ENCODE assay signal across 8 mouse cellular contexts in genomic region chr14:120224202-120224846, GRCm38 (mm10). TPM values are rescaled to one million over a fixed set of nuclear protein-coding genes. Genes with fewer than 3 reads are reported as not detected.
DNase-seq lines count a peak whose midpoint lies in the region; ATAC-seq and TF ChIP-seq lines count a peak whose summit lies in the region.
"Had no signal": no experiment of that assay in that cellular context is flagged by ENCODE, and none has a peak within 500 bp of the region (broad histone marks: within the 10 kb centered on the region; RNA-seq: fewer than 3 reads in every experiment).

No protein-coding gene starts in this region.

- peak; percentile 18 for DNase-seq in kidney, adult 2 months
- peak; percentile 28 for DNase-seq in neural tube, embryonic 10.5 days (ENCODE audit: extremely low spot score, low spot score)
- no peak for DNase-seq in frontal cortex, postnatal 36 days (ENCODE audit: low spot score in 2 of 2)

- 48% methylated on average over 6 of the region's 6 CpGs for WGBS in kidney, adult 2 months
- 69% methylated on average over 6 of the region's 6 CpGs for WGBS in kidney, embryonic 14.5 days
- WGBS in embryonic facial prominence, embryonic 12.5 days, result 37% methylated on average over 6 of the region's 6 CpGs
- 52% methylated on average over 6 of the region's 6 CpGs for WGBS in intestine, embryonic 15.5 days
- 71% methylated on average over 6 of the region's 6 CpGs for WGBS in heart, embryonic 12.5 days

- H3K4me1 ChIP-seq in kidney, adult 2 months (ENCODE audit: control insufficient read depth, insufficient read depth, low read length), result no peaks in the 10 kb centered on the region
- no peaks in the 10 kb centered on the region for H3K4me1 ChIP-seq in kidney, embryonic 14.5 days (ENCODE audit: control insufficient read depth, insufficient read depth, low read length)
- H3K4me1 ChIP-seq in embryonic facial prominence, embryonic 12.5 days, result peaks cover 9% of the 10 kb centered on the region
- peaks cover 7% of the 10 kb centered on the region; the same call in 1 of the 2 replicates for H3K4me1 ChIP-seq in intestine, embryonic 15.5 days (replicated peaks)
- H3K4me1 ChIP-seq in heart, embryonic 12.5 days (replicated peaks), result peaks cover 9% of the 10 kb centered on the region; the same call in 1 of the 2 replicates
- H3K4me1 ChIP-seq: heart, embryonic 15.5 days had no signal

- no peak overlapping the region for H3K9ac ChIP-seq in kidney, embryonic 14.5 days (ENCODE audit: low read depth, low read length)
- no peak overlapping the region for H3K9ac ChIP-seq in embryonic facial prominence, embryonic 12.5 days
- H3K9ac ChIP-seq in intestine, embryonic 15.5 days, result no peak overlapping the region
- H3K9ac ChIP-seq in heart, embryonic 12.5 days, result no peak overlapping the region
- H3K9ac ChIP-seq: heart, embryonic 15.5 days had no signal

- H3K4me3 ChIP-seq in kidney, adult 2 months (ENCODE audit: insufficient read depth, low read depth, low read length), result no peak overlapping the region
- no peak overlapping the region for H3K4me3 ChIP-seq in kidney, embryonic 14.5 days (ENCODE audit: low read length)
- no peak overlapping the region for H3K4me3 ChIP-seq in embryonic facial prominence, embryonic 12.5 days
- no peak overlapping the region for H3K4me3 ChIP-seq in intestine, embryonic 15.5 days (replicated peaks)
- no peak overlapping the region for H3K4me3 ChIP-seq in heart, embryonic 12.5 days
- H3K4me3 ChIP-seq: heart, embryonic 15.5 days had no signal

- no peak overlapping the region for H3K27ac ChIP-seq in kidney, adult 2 months (ENCODE audit: insufficient read depth, low read depth, low read length)
- no peak overlapping the region for H3K27ac ChIP-seq in kidney, embryonic 14.5 days (ENCODE audit: low read depth, low read length)
- H3K27ac ChIP-seq in embryonic facial prominence, embryonic 12.5 days, result peak overlapping the region; percentile 43
- no peak overlapping the region for H3K27ac ChIP-seq in intestine, embryonic 15.5 days
- no peak overlapping the region for H3K27ac ChIP-seq in heart, embryonic 12.5 days (ENCODE audit: poor library complexity, severe bottlenecking)
- H3K27ac ChIP-seq: heart, embryonic 15.5 days had no signal

- ATAC-seq in kidney, embryonic 14.5 days (ENCODE audit: low FRiP score, low TSS enrichment), result no peak
- peak; percentile 86 for ATAC-seq in embryonic facial prominence, embryonic 12.5 days (ENCODE audit: insufficient number of reproducible peaks, insufficient read depth, low FRiP score, low TSS enrichment)
- ATAC-seq in intestine, embryonic 15.5 days, result peak; percentile 68
- no peak for ATAC-seq in heart, embryonic 12.5 days (ENCODE audit: insufficient number of reproducible peaks, low FRiP score)

- TF ChIP-seq POLR2A in kidney, adult 2 months (IDR thresholded peaks at IDR 0.05; ENCODE audit: low read depth, low read length), result no peak

- no peaks in the 10 kb centered on the region for H3K9me3 ChIP-seq in kidney, embryonic 14.5 days (ENCODE audit: control insufficient read depth, low read length)
- H3K9me3 ChIP-seq in embryonic facial prominence, embryonic 12.5 days, result no peaks in the 10 kb centered on the region
- no peaks in the 10 kb centered on the region for H3K9me3 ChIP-seq in intestine, embryonic 15.5 days
- H3K9me3 ChIP-seq in heart, embryonic 12.5 days (replicated peaks), result no peaks in the 10 kb centered on the region; the same call in 1 of the 2 replicates
- H3K9me3 ChIP-seq: heart, embryonic 15.5 days had no signal

- no peaks in the 10 kb centered on the region for H3K27me3 ChIP-seq in kidney, adult 2 months (replicated peaks; ENCODE audit: control insufficient read depth, insufficient read depth, low read length)
- no peaks in the 10 kb centered on the region for H3K27me3 ChIP-seq in kidney, embryonic 14.5 days (ENCODE audit: control insufficient read depth, insufficient read depth, low read length)
- no peaks in the 10 kb centered on the region for H3K27me3 ChIP-seq in embryonic facial prominence, embryonic 12.5 days
- H3K27me3 ChIP-seq in intestine, embryonic 15.5 days (replicated peaks), result no peaks in the 10 kb centered on the region
- H3K27me3 ChIP-seq in heart, embryonic 12.5 days (replicated peaks), result no peaks in the 10 kb centered on the region
- H3K27me3 ChIP-seq: heart, embryonic 15.5 days had no signal

- no peak overlapping the region for H3K4me2 ChIP-seq in kidney, embryonic 14.5 days (replicated peaks; ENCODE audit: low read depth, low read length)
- no peak overlapping the region for H3K4me2 ChIP-seq in embryonic facial prominence, embryonic 12.5 days (replicated peaks)
- H3K4me2 ChIP-seq in intestine, embryonic 15.5 days (replicated peaks), result no peak overlapping the region
- H3K4me2 ChIP-seq in heart, embryonic 12.5 days, result no peak overlapping the region
- H3K4me2 ChIP-seq: heart, embryonic 15.5 days had no signal

- no peak for TF ChIP-seq CTCF in kidney, adult 2 months (conservative IDR thresholded peaks at IDR 0.05; ENCODE audit: insufficient read depth, insufficient read length, low read depth, low read length)

- no peaks in the 10 kb centered on the region for H3K36me3 ChIP-seq in kidney, adult 2 months (ENCODE audit: control insufficient read depth, insufficient read depth, low read length)
- H3K36me3 ChIP-seq in kidney, embryonic 14.5 days (ENCODE audit: control insufficient read depth, insufficient read depth, low read length), result no peaks in the 10 kb centered on the region
- H3K36me3 ChIP-seq in embryonic facial prominence, embryonic 12.5 days, result no peaks in the 10 kb centered on the region
- no peaks in the 10 kb centered on the region for H3K36me3 ChIP-seq in intestine, embryonic 15.5 days
- no peaks in the 10 kb centered on the region for H3K36me3 ChIP-seq in heart, embryonic 12.5 days
- H3K36me3 ChIP-seq: heart, embryonic 15.5 days had no signal

RNA-seq across cellular contexts. Expression of gene Mbnl2, which starts 51.1 kb away (rescaled TPM):
- polyA plus RNA-seq in kidney, adult 2 months (2012; rRNA removed), result 50.0 and 53.9 TPM in 2 replicates
- 61.3 and 84.9 TPM in 2 replicates for polyA plus RNA-seq in kidney, embryonic 14.5 days (2014; fragmentation: Nextera tagmentation; extraction: Ambion mirVana)
- 93.2 and 93.6 TPM in 2 replicates for polyA plus RNA-seq in embryonic facial prominence, embryonic 12.5 days (2016; fragmentation: Nextera tagmentation; extraction: Ambion mirVana)
- polyA plus RNA-seq in intestine, embryonic 15.5 days (2015; fragmentation: Nextera tagmentation; extraction: Ambion mirVana), result 105 and 111 TPM in 2 replicates
- polyA plus RNA-seq in heart, embryonic 12.5 days (2016; fragmentation: Nextera tagmentation; extraction: Ambion mirVana), result 108 and 114 TPM in 2 replicates

Comparison
In these comparisons a context has a peak if more than half of its experiments do, and no peak if none do; other contexts are left out.
1. DNase-seq: peak in kidney, adult 2 months (single experiment) and neural tube, embryonic 10.5 days (single experiment); none in frontal cortex, postnatal 36 days (0 of 2).
2. ATAC-seq: peak in embryonic facial prominence, embryonic 12.5 days (single experiment) and intestine, embryonic 15.5 days (single experiment); none in kidney, embryonic 14.5 days (single experiment) and heart, embryonic 12.5 days (single experiment).